Mouse (Mus musculus) brain, embryonic 14.5 days (tissue): ENCODE data around the gene Txn2.

ENCODE experiments used
- CTCF ChIP-seq: fragments of 200-500 bp; IDR thresholded peaks from 2 replicates; pipeline ENCODE4 v1.5.1; 2012; ENCODE audit warnings: inconsistent platforms, mild to moderate bottlenecking, moderate library complexity, borderline replicate concordance; ENCODE audit not compliant: insufficient read depth, insufficient read length; ENCODE audit errors: extremely low read depth
- POLR2A ChIP-seq: fragments of 200-500 bp; IDR thresholded peaks from 2 replicates; pipeline ENCODE4 v1.6.1; 2012; ENCODE audit warnings: mild to moderate bottlenecking, inconsistent platforms, borderline replicate concordance; ENCODE audit not compliant: poor library complexity, insufficient read depth, insufficient read length, severe bottlenecking; ENCODE audit errors: extremely low read depth

- no peak for TF ChIP-seq CTCF
- TF ChIP-seq POLR2A = no peak
These were observed 52.9 kb downstream of the Txn2 start for GRCm38 (mm10) chr15:77875953-77876352.
